Mouse (Mus musculus) limb, embryonic 11.5 days (tissue): ENCODE measurements around the gene Scgb1b30. TPM values are rescaled to one million over a fixed set of nuclear protein-coding genes. Genes with fewer than 3 reads are reported as not detected.

Experiments
- ATAC-seq: fragments of 200-750 bp; cut with Nextera tagmentation; 2 replicates; pipeline ENCODE4 v1.8.0; 2017; ENCODE audit warnings: low read depth; ENCODE audit not compliant: insufficient number of reproducible peaks, low FRiP score, low TSS enrichment
- DNase-seq: peaks from one replicate; pipeline ENCODE4 v3.0.0-alpha.2; 2015; ENCODE audit warnings: low spot score
- H3K27ac ChIP-seq: fragments of 300-500 bp; sonication (generic); replicated peaks from 2 replicates; pipeline ENCODE4 v1.5.1; 2014; ENCODE audit warnings: low read depth, mild to moderate bottlenecking, low read length
- H3K27me3 ChIP-seq: fragments of 300-500 bp; sonication (generic); 2 replicates; pipeline ENCODE4 v1.6.1; 2014; ENCODE audit warnings: mild to moderate bottlenecking, low read length, mixed read lengths; ENCODE audit not compliant: control insufficient read depth, insufficient read depth
- H3K36me3 ChIP-seq: fragments of 300-500 bp; sonication (generic); 2 replicates; pipeline ENCODE4 v1.6.1; 2014; ENCODE audit warnings: mild to moderate bottlenecking, low read length, moderate library complexity, mixed read lengths; ENCODE audit not compliant: control insufficient read depth, insufficient read depth
- H3K4me1 ChIP-seq: fragments of 300-500 bp; sonication (generic); 2 replicates; pipeline ENCODE4 v1.6.1; 2014; ENCODE audit warnings: low read length, mixed read lengths; ENCODE audit not compliant: control insufficient read depth, insufficient read depth
- H3K4me2 ChIP-seq: fragments of 300-500 bp; sonication (generic); 2 replicates; pipeline ENCODE4 v1.6.1; 2014; ENCODE audit warnings: low read depth, mild to moderate bottlenecking, moderate library complexity; ENCODE audit not compliant: severe bottlenecking
- H3K4me3 ChIP-seq: fragments of 300-500 bp; sonication (generic); 2 replicates; pipeline ENCODE4 v1.5.1; 2014; ENCODE audit warnings: low read depth, low read length
- H3K9ac ChIP-seq: fragments of 300-500 bp; sonication (generic); 2 replicates; pipeline ENCODE4 v1.6.1; 2014; ENCODE audit warnings: mild to moderate bottlenecking, low read length
- H3K9me3 ChIP-seq: fragments of 300-500 bp; sonication (generic); 2 replicates; pipeline ENCODE4 v1.6.1; 2016; ENCODE audit warnings: low read length; ENCODE audit not compliant: control insufficient read depth
- WGBS: fragments of 180-500 bp; shearing (Covaris S2); extraction: QIAGEN DNeasy Blood & Tissue Kit; methylation state at CpG from one replicate; pipeline ENCODE4 v1.1.7; 2014; 5-methylcytosine and 5-hydroxymethylcytosine counted together
- polyA plus RNA-seq: library from polyadenylated mRNA; unstranded; fragments of >200 nt; fragmentation: Nextera tagmentation; extraction: Ambion mirVana; gene quantifications from 2 replicates; pipeline ENCODE4 v1.2.1, GENCODE M21; 2014

Scgb1b30 gene
- polyA plus RNA-seq, 1 experiment from 2014 or later, result not detected

GRCm38 (mm10) chr7:34125346-34125745, 30.1 kb downstream of the Scgb1b30 start:
- Histone ChIP-seq H3K36me3 (peaks cover 5% of the 10 kb centered on the region), H3K4me1 (no peaks in the 10 kb centered on the region), H3K4me3 (no peak overlapping the region), H3K27ac (no peak overlapping the region), H3K27me3 (no peaks in the 10 kb centered on the region), H3K9me3 (0 out of 2 replicates have a peak, but pooled peaks cover 3% of the 10 kb centered on the region), H3K4me2 (no peak overlapping the region), H3K9ac (no peak overlapping the region)
- 91% methylated on average over 9 of the region's 9 CpGs for WGBS
- no peak; the same call in 1 of the 2 replicates for ATAC-seq
- DNase-seq, result no peak

GRCm38 (mm10) chr7:34126291-34126690, 31.1 kb downstream of the Scgb1b30 start:
- WGBS, result 78% methylated on average over 3 of the region's 3 CpGs
- H3K4me1 ChIP-seq, result no peaks in the 10 kb centered on the region
- no peak overlapping the region for H3K4me3 ChIP-seq
- no peaks in the 10 kb centered on the region for H3K27me3 ChIP-seq
- ATAC-seq (no peak), DNase-seq (no peak)
- no peak overlapping the region for H3K27ac ChIP-seq
- H3K36me3 ChIP-seq, result peaks cover 5% of the 10 kb centered on the region
- no peak overlapping the region for H3K9ac ChIP-seq
- H3K4me2 ChIP-seq, result no peak overlapping the region
- H3K9me3 ChIP-seq, result 0 out of 2 replicates have a peak, but pooled peaks cover 3% of the 10 kb centered on the region

GRCm38 (mm10) chr7:34131118-34131517, 35.9 kb downstream of the Scgb1b30 start:
- no peak overlapping the region for H3K4me2 ChIP-seq
- ATAC-seq (no peak), DNase-seq (no peak)
- H3K27me3 ChIP-seq, result no peaks in the 10 kb centered on the region
- H3K9me3 ChIP-seq, result 0 out of 2 replicates have a peak, but pooled peaks cover 3% of the 10 kb centered on the region
- H3K4me3 ChIP-seq, result no peak overlapping the region
- peaks cover 2% of the 10 kb centered on the region; the same call in 1 of the 2 replicates for H3K36me3 ChIP-seq
- 73% methylated on average over 3 of the region's 3 CpGs for WGBS
- H3K4me1 ChIP-seq, result peaks cover 8% of the 10 kb centered on the region; the same call in 1 of the 2 replicates
- H3K27ac ChIP-seq, result no peak overlapping the region
- no peak overlapping the region for H3K9ac ChIP-seq

GRCm38 (mm10) chr7:34131959-34132354, 36.7 kb downstream of the Scgb1b30 start:
- peak; percentile 38 for DNase-seq
- Histone ChIP-seq H3K4me1 (peaks cover 8% of the 10 kb centered on the region; the same call in 1 of the 2 replicates), H3K4me2 (peak overlapping the region; percentile 54), H3K36me3 (no peaks in the 10 kb centered on the region; the same call in 1 of the 2 replicates), H3K27me3 (no peaks in the 10 kb centered on the region), H3K9ac (peak overlapping the region; percentile 88), H3K9me3 (no peaks in the 10 kb centered on the region), H3K27ac (no peak overlapping the region), H3K4me3 (peak overlapping the region; percentile 65)
- ATAC-seq, result no peak
- WGBS, result 6% methylated on average over 3 of the region's 3 CpGs

GRCm38 (mm10) chr7:34132355-34133079, 37.3 kb downstream of the Scgb1b30 start:
- Histone ChIP-seq H3K4me1 (peaks cover 8% of the 10 kb centered on the region; the same call in 1 of the 2 replicates), H3K27me3 (no peaks in the 10 kb centered on the region), H3K9ac (peak overlapping the region; percentile 88), H3K4me3 (peak overlapping the region; percentile 65), H3K27ac (peak overlapping the region; percentile 84), H3K4me2 (peak overlapping the region; percentile 54), H3K9me3 (no peaks in the 10 kb centered on the region), H3K36me3 (no peaks in the 10 kb centered on the region; the same call in 1 of the 2 replicates)
- peak; percentile 77 for DNase-seq
- under 1% methylated on average over 83 of the region's 116 CpGs for WGBS
- peak; percentile 52 for ATAC-seq

- no peaks in the 10 kb centered on the region for H3K36me3 ChIP-seq
- peak within 1 kb of the TSS; percentile 54 for H3K4me2 ChIP-seq
- ATAC-seq (peak; percentile 91), DNase-seq (peak; percentile 90)
- H3K27ac ChIP-seq, result peak within 1 kb of the TSS; percentile 84
- H3K9me3 ChIP-seq, result no peaks in the 10 kb centered on the region
- WGBS, result 2% methylated on average over 29 of the region's 65 CpGs
- peaks cover 8% of the 10 kb centered on the region; the same call in 1 of the 2 replicates for H3K4me1 ChIP-seq
- H3K27me3 ChIP-seq, result no peaks in the 10 kb centered on the region
- H3K4me3 ChIP-seq, result peak within 1 kb of the TSS; percentile 65
- peak within 1 kb of the TSS; percentile 88 for H3K9ac ChIP-seq
Measured at GRCm38 (mm10) chr7:34133117-34133762, 38.0 kb downstream of the Scgb1b30 start, which contains the start of gene Wtip. TSS of gene Wtip (minus strand) at chr7:34133268.

- DNase-seq, result peak; percentile 67
- no peaks in the 10 kb centered on the region for H3K9me3 ChIP-seq
- H3K9ac ChIP-seq, result no peak overlapping the region
- no peaks in the 10 kb centered on the region for H3K36me3 ChIP-seq
- no peak overlapping the region; the same call in 1 of the 2 replicates for H3K4me2 ChIP-seq
- peaks cover 8% of the 10 kb centered on the region; the same call in 1 of the 2 replicates for H3K4me1 ChIP-seq
- no peak overlapping the region for H3K4me3 ChIP-seq
- WGBS, result 57% methylated on average over 2 of the region's 2 CpGs
- H3K27me3 ChIP-seq, result no peaks in the 10 kb centered on the region
- ATAC-seq, result 0 out of 2 replicates have a peak, but pooled peaks have one; percentile 9
- no peak overlapping the region for H3K27ac ChIP-seq
Measured at GRCm38 (mm10) chr7:34134336-34134735, 39.1 kb downstream of the Scgb1b30 start.

GRCm38 (mm10) chr7:34139493-34139892, 44.3 kb downstream of the Scgb1b30 start:
- no peaks in the 10 kb centered on the region for H3K4me1 ChIP-seq
- no peak overlapping the region for H3K4me2 ChIP-seq
- H3K27ac ChIP-seq, result no peak overlapping the region
- H3K36me3 ChIP-seq, result peaks cover 34% of the 10 kb centered on the region
- no peaks in the 10 kb centered on the region for H3K9me3 ChIP-seq
- DNase-seq (no peak), ATAC-seq (peak; percentile 45)
- no peak overlapping the region for H3K4me3 ChIP-seq
- no peaks in the 10 kb centered on the region for H3K27me3 ChIP-seq
- H3K9ac ChIP-seq, result no peak overlapping the region
- WGBS, result 92% methylated on average over 6 of the region's 6 CpGs
